Mouse (Mus musculus) neutrophil, adult 83 days (primary cell): ENCODE results near the gene Vmn1r129. TPM values are rescaled to one million over a fixed set of nuclear protein-coding genes. Genes with fewer than 3 reads are reported as not detected.

Experiments
- total RNA-seq, 2 experiments: library from RNA; stranded (reverse); gene quantifications; one replicate each; pipeline ENCODE4 v1.2.4; 2023

Gene Vmn1r129
- total RNA-seq: not detected

GRCm38 (mm10) chr7:21361191-21361590, at the start of gene Vmn1r129:
Gene Vmn1r129 (minus strand): TSS chr7:21361291.

GRCm38 (mm10) chr7:21349073-21349472, 12.0 kb downstream of the Vmn1r129 start, which contains the start of gene Vmn1r128:
Gene Vmn1r128 (plus strand): TSS chr7:21349373.

GRCm38 (mm10) chr7:21319761-21320160, 41.3 kb downstream of the Vmn1r129 start, which contains the start of gene Vmn1r127:
Gene Vmn1r127 (minus strand): TSS chr7:21319861.

Other genes with a start within 250 kb of the Vmn1r129 start
- gene Vmn1r122, start 227.2 kb downstream of the Vmn1r129 start, total RNA-seq: not detected
- not detected for gene Vmn1r123, start 199.1 kb downstream of the Vmn1r129 start, total RNA-seq
- gene Gm5157, start 170.9 kb downstream of the Vmn1r129 start, total RNA-seq: not detected
- not detected for gene Vmn1r124, start 100.7 kb downstream of the Vmn1r129 start, total RNA-seq
- not detected for gene Vmn1r125, start 89.1 kb downstream of the Vmn1r129 start, total RNA-seq
- gene Vmn1r126, start 59.8 kb downstream of the Vmn1r129 start, total RNA-seq: not detected
- gene Vmn1r127, start 41.4 kb downstream of the Vmn1r129 start, total RNA-seq: not detected
- not detected for gene Vmn1r128, start 11.9 kb downstream of the Vmn1r129 start, total RNA-seq
- gene Gm6882, start 71.5 kb upstream of the Vmn1r129 start, total RNA-seq: not detected
- gene Vmn1r130, start 150.5 kb upstream of the Vmn1r129 start, total RNA-seq: not detected
- not detected for gene Vmn1r131, start 184.8 kb upstream of the Vmn1r129 start, total RNA-seq